Mouse (Mus musculus) hematopoietic multipotent progenitor cell, adult 10-12 weeks (in vitro differentiated cells): Measurements from ENCODE around the gene Npm3. TPM values are rescaled to one million over a fixed set of nuclear protein-coding genes. Genes with fewer than 3 reads are reported as not detected.

Source experiments
- polyA plus RNA-seq: library from polyadenylated mRNA; stranded (reverse); fragments of >175 nt; gene quantifications from 2 replicates; pipeline ENCODE4 v1.2.3, GENCODE M21; 2012; ENCODE audit warnings: low replicate concordance

The Npm3 gene
- polyA plus RNA-seq: 51.5 and 61.6 TPM in 2 replicates

DNA sequence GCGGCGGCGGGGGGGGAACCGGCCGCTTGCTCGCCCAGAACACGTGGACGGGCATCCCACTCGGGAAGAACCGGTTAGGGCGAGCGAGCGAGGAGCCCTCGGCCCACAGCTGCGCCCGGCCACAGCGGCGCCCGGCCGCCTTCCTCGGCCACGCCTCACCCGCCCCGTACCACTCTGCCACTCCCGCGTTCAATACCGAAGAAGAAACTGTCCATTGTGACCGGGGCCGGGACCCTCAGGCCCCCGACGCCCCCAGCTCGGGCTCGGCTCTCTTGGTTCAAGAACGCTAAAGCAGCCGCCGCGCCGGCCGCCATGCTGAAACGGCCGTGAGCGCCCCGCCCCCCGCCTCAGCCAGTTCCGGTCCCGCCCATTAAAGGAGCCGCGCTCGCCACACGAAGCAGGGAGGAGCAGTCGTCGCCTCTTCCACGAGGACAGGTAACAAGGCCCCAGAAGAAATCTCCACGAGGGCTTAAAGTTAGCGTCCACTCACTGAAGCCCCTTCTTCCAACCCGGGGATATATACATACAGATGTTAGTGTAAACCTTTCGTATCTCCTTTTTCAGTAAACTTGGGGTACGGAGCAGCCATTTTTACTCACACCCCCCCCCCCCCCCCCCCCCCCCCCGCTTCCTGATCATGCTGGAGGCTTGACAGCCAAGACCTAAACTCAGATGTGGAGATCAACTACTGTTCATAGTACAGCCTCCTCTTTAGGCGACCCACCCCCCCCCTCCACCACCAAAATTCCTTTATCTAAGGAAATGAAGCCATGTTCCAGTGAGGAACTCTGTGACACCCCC is at the start of gene Npm3:
Gene Npm3, minus strand, starts transcription at position 349 of the 801 bp plus-strand sequence.

DNA sequence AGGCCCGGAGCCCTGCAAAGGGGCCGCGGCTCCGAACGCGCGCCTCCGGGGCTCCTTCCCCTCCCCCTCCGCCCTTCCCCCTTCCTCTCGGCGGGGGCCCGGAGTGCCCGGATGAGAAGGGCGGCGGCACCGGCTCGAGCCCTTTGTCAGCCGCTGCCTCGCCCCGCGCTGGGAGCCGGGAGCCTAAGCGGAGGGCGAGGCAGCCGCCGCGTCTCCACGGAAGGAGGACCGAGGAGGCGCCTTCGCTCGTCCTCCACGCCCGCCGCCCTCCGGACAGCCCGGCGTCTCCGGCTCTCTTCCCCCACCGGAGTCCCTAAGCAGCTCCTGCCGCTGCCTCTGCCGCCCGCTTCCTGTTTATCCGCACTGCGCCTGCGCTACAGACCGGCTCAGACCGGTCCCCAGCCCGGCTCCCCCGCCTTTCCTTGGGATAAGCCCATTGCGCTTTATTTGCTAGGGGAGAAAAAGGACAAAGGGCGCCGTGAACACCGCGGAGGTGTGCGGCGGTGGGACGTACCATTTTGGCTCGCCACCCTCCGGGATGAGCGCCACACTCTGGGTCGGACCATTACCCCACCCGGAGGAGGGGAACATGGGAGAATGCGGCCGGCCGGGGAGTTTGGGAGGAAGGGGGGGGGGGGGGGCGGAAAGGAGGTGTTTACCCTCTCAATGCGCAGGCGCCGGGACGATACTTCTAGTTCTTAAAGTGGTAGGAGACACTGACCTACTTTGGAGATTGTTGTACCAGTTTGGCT is 34.0 kb upstream of the Npm3 start, which contains the start of gene Mgea5:
Gene Mgea5, minus strand, starts transcription at position 657 of the 752 bp plus-strand sequence.

DNA sequence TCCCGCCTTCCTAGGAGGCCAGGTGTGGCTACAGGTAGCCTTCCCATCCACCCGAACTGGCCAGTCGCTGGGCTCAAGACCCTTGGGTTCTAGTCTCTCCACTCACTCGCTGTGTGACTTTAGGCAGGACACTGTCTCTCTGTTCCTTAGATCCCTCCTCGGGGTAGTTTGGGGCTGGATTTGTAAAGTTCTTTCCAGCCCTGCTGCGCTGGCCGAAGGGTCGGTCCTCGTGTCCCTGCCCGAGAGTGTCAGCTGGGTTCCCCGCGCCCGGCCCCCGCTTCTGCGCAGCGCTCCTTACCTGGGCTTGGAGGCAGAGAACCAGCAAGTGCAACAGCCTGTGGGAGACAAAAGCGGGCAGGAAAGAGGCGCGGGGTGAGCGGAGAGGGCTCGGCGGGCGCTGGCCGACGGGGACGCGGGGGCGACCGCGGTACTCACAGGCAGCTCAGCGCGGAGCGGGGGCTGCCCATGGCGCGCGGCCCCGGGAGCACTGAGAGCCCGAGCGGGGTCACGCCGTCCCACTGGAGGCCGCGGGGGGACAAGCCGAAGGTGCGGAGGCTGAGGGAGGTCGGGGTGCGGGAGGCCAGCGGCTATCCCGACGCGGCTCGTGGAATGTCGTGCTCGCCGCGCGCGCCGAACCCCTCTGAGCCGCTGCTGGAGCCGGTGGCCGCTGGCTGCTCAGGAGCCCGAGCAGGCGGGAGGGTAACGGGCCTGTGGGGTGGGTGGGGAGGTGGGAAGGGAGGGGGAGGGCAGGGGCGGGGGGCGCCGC is 7.0 kb downstream of the Npm3 start, which contains the start of gene Fgf8:
Gene Fgf8, minus strand, starts transcription at position 698 of the 766 bp plus-strand sequence.

Other genes with a start within 250 kb of the Npm3 start
- 11.7 and 12.6 TPM in 2 replicates for gene Poll, start 189.1 kb downstream of the Npm3 start, polyA plus RNA-seq
- 19.5 and 28.8 TPM in 2 replicates for gene Gm17018, start 189.0 kb downstream of the Npm3 start, polyA plus RNA-seq
- gene Fbxw4, start 89.3 kb downstream of the Npm3 start, polyA plus RNA-seq: 44.7 and 46.7 TPM in 2 replicates
- not detected in 2 replicates for gene Fgf8, start 6.7 kb downstream of the Npm3 start, polyA plus RNA-seq
- gene Mgea5, start 34.2 kb upstream of the Npm3 start, polyA plus RNA-seq: 37.7 and 55.2 TPM in 2 replicates
- gene Kcnip2, start 66.5 kb upstream of the Npm3 start, polyA plus RNA-seq: 0.56 and 0.98 TPM in 2 replicates
- gene Armh3, start 248.9 kb upstream of the Npm3 start, polyA plus RNA-seq: 2.3 and 3.8 TPM in 2 replicates